Mouse (Mus musculus) gastrocnemius, adult 18-20 months (tissue): ENCODE measurements at regions not wholly inside any gene's neighbourhood (a gene's known extent, or its start where the extent isn't known, plus 50 kb on each side); places are given as distances from the start of the nearest gene placed in this dataset.
"Not testable (repeated sequence)": the region's sequence is repeated elsewhere in the genome, so short reads cannot be mapped to it uniquely, and the experiment has no call there.

ENCODE experiments used
- DNase-seq: peaks from one replicate; pipeline ENCODE4 v3.0.0; 2021; ENCODE audit warnings: low spot score

DNA sequence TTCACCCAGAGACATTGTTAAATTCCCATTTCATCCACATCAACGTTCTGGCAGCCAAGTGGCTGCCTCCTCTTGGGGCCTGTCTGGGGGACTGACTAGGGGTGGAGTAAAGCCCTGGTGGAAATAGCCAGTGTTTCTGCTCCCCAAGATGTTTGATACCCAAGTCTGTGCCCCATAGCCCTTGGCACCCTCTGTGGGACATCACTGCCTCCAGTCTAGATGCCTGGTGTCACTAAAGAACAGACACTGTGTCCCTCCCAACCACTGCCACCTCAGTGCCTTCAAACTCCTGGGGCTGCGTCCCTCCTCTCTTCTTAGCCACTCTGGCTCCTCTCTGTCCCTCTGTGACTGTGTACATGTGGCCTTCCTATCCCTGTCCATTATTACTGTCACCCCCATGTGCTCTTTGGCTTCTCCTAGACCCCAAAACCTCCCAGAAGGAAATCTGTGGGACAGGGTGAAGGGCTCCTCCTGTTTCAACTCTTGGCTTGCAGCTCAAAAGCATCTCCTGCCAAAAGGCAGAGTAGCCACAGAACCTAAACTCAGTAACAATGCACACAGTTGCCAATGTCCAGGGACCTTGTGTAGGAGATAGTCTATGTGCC is 224.8 kb upstream of the Irx4 start:
- no peak for DNase-seq

DNA sequence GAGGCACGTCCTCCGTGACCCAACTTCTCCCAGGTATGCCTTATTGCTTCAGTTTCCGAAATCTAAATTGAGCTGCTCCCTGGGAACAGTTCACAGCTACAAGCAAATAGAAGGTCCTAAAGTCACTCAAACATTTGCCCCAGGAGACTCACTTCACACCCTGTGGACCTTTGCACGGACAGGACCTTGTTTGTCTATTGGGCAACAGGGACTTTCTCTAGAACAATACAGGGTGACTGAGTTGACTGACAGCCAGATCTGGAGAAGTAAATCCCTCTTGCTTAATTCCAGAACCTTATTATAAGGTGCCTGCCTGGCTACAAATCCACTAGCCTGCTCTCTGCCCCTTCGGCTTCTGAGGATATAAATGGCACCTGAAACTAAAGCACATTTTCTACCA is 220.5 kb upstream of the Irx4 start:
- no peak for DNase-seq

DNA sequence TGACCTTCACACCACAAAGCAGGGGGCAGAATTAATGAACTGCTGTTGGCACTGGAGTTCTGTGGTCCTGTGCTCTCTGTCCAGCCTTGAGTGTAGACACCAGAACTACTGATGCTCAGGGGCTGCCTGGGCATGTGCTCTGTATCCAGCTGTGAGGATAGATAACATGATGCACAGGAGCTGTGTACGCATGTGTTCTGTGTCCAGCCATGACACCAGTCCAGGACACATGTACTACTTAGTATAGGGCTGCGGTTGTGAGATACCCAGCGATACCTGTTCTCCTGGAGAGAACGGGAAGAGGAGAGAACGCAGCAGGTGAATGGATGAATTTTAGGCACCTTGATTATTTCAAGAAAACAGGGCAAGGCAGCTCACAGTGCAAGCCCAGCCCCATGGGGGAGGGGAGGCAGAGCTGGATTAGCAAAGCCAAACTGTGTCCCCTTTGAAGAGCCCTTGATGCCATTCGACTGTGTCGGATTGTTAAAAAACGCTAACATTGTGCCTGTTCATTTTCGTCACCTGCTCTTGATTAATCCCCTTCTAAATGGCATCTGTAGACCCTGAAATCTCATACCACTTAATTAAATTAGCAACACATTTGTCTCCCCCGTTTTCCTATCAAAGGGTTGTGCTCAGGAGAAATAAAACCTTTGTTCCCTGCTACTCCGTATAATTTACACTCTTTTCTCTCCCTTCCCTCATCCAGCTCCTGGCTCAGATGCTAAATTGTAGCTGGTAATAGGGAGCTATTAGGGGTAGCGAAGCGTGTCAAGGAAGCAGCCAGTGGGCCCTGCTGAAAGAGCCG is 218.8 kb upstream of the Irx4 start:
- no peak for DNase-seq

DNA sequence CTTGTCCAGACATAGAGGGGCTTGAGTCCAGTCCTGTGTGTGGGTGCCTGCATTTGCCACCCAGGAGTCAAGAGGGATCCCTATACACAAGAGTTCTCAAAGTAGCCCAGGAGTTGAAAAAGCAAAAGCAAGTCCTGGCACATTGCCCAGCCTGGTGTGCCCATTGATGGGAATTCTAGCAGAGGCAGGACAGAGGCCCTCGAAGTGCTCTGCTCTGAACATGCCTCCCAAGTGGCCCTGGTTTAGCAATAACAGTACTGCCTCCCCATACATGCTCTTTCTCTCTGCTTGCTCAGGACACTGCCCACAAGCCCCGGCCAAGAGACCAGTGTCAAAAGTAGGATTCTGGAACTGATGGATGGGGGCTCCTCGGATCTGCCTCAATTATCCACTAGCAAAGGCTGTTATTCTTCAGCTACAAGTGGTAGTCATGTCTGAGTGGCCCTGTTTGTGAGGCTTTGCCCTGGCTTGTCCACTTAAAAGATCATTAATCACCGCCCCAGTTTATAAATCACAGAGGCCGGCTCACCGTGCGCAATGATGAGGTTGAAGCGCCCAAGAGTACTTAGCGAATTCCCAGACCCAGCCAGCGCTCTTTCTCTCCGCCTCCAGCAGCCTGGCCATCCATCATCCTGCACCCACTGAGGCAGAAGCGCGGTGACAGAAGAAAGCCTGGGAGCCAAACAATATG is 190.3 kb upstream of the Irx4 start:
- DNase-seq: no peak

DNA sequence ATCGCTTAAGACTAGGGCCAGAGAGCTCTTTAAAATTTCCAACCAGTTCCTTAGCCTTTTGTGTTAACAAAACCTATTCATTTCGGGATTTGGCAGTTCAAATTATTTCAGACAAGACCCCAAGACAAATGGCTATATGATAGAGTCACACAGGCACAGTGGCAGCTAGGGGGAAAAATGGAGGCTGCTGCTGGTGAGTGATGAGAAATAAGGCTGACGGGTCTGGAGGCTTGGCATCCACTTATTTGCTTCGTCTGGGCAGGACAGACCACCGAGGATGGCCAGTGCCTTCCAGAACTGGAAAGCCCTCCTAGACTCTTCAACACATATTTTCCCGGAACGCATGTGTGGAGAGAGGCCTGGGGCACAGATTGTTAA is 189.8 kb upstream of the Irx4 start:
- no peak for DNase-seq

DNA sequence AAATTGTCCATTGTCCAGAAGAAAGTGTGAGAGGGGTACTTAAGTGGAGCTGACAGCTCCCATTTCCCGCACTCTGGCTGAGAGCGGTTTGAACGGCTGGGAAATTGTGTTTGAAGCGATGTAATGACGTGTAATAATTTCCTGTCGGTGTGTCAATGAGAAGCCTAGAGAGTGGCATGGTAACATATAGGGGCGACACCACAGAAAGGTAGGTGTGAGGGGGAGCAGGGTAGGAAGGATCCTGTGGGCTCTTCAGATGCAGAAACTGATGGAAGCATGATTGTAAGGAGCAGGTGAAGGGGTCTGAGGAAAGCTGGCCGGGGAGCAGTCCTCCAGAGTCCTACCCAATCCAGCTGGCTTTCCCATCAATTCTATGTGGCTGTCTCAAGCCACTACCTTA is 189.2 kb upstream of the Irx4 start:
- DNase-seq: no peak

DNA sequence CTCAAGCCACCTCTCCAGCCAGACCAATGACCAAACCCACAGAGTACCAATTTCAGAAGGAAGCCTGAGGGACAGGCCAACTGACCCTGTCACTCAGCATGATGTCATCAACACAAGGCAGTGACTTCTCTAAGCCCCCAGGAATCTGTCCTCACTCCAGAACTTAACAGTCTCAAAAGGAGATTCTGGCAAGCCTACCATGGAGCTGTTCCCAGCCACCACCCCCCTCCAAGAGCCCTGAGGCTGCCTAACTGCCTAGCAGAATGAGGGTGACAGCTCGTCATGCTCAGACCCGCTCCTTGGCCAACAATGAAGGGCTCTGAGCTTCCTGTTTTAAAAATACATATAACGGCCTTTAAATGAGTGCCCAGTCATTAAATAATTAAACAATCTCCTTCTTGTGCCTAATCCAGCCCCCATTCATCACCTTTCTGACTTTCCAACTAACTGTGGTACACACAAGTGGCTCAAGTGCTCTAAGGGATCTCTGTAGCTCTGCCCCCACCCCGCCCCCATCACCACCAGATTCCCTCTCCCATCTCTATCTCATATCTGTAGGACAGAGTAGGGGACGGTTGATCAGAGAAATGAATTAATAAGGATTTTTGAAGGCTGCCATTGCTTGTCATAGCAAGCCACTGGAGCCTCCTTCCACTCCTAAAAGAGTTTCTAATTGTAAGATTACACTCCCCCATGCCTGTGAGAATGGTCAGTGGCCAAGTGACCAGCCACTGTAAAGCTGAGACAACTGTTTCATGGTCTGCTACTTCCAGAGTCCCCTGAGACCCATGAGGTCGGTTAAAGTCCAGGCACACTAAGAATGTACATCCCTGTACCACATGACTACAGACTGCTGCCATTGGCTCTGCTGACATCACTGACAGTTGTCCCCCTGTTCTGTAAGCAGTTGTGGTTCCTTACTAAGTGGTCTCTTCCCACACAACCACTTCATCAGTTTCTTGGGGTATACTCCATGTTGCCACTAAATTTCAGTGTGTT is 188.1 kb upstream of the Irx4 start:
- DNase-seq: no peak

DNA sequence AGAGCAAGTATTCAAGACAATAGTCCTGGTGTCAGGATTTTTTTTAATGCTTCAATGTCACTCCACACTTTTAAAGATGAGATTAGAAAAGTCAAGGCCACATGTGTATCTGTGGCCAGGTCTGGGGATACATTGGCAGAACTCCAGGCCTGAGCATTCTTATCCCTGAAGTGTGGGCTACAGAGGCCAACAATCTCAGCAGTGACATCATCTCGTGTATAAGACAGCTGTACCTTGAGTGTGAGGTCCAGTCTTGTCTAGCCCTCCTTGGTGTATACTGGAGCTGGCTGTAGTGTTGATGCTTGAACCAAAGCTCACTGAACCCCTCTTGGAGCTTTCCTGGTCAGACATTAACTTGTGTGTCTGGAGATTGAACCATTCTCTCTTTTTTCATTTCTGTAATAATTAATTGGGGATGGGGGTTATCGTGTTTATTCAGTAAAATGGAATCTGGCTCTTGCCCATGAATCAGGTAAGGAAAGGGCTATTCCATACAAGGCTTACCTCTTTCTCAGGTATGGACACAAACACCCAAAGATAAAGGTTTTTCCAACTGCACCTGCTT is 182.3 kb upstream of the Irx4 start:
- no peak for DNase-seq

DNA sequence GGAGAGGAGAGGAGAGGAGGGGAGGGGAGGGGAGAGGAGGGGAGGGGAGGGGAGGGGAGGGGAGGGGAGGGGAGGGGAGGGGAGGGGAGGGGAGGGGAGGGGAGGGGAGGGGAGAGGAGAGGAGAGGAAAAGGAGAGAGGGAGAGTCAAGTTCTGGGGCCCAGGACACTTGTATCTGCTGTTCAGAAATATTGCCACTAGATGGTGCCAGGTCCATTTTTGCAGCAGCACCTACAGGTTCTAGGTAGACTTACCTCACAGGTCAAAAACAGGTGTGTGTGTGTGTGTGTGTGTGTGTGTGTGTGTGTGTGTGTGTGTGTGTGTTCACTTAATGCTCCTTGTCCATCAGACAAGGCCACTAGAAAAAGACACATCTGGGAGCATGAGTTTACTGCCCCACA is 172.5 kb upstream of the Irx4 start:
- not testable (repeated sequence) for DNase-seq

DNA sequence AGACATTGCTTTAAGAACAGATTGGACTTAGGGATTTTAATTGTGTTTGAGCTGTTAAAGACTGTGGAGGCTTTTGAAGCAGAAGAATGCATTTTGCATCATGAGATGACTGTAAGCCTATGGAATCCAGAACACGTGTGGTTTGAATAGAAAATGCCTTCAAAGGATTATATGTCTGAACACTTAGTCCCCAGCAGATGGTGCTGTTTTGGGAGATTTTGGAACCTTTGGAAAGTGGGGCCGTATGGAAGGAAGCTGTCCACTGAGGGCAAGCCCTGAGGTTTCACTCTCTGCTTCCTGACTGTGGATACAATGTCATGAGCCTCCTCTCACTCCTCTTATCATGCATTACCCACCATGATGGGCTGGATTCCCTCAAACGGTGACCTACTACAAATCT is 168.4 kb upstream of the Irx4 start:
- no peak for DNase-seq

DNA sequence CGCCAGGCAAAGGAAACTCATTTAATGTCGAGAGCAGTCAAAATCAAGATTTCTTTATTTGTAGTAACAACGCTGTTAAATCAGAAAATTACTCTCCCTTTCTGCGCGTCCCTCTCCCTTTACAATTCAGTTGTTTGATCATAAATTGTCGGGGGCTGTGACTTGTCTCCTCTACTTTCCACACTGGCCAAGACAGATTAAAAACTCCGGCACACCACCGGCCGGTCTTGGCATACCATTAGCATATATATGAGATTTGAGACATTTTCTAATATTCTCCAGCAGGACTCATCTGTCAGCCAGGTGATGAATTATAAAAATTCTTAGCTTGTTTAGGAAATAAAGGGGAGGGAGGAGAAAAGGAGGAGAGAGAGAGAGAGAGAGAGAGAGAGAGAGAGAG is 162.8 kb upstream of the Irx4 start:
- DNase-seq: no peak

DNA sequence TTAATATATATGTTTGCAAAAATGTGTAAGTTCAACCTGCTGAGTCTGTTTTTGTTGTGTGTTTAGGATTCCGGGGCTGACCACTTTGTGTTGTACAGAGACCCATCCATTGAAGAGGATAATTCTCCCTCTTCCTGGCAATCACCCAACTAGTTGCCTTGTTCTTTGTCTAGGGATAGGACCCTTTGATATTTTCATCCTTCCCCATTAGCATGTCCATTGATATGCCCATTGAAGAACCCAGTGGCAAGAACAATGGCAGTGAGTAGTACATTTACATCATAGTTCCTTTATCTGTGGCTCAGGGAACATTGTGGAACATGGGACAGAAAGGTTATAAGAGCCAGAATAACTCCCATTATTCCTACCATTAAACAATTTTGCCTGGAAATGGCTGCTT is 160.9 kb upstream of the Irx4 start:
- no peak for DNase-seq

DNA sequence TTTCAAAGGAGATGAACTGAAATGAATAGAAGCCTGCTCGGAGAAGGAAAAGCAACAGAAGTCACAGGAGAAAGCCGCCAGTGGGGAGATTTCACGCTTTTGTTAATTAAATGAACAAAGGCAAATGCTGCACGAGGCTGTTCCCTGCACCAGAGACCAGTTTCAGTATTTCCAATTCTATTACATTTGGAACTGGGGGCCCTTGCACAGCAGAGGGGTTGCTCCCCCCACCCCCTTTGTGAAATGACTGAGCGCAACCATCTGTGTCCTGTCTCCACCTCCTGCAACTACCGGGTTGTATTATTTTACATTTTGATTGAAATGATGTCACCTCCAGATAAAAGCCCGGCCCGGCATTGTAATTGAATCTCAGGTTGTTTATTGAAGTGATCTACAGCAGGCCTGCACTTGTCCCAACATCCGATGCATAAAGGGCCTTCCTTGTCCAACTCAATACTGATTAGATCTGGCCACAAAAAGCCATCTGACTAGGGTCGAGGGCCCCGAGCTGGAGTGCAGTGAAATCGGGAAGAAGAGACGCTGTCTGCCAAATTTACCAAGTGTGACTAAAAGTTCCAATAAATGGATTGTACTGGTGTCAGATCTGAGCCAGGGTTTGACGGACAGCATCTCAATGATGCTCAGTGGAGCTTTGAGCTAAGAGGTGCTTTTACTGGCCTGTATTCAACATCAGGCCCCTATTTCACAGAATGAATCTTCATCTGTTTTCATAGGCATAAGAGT is 152.9 kb upstream of the Irx4 start:
- DNase-seq: no peak

DNA sequence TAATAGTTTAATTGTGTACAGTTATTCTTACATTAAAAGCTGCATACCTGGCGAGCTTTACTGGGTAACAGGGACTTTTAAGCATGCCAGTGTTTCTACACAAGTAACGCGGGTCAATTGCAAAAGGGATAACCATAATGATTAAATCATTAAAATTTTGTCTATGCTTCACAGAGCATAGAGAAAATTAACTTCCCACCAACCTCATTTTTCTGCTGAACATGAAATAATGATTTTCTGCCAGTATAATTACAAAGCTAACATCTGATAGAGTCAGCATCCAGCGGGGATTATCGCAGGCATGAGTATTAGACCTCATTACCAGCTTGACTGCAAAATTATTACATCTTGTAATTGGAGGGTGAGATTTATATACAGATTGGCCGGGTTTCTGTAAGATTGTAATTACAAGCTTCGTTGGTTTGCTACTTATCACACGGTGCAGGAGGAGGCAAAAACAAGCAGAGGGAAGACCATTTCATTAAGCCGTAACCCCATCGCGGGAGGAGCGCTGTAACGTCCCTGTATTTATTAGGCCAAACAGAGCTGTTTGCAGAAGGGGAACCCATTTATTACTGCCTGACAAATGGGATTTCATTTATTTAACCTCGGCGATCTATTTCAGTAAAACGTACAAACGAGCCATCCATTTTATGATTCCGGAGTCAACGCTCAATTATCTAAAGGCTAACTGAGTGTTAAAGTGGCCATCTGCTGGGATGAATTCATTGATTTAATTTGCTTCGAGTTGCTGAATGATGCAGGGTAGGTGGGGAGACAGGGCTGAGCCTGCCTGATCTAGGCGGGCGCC is 143.3 kb upstream of the Irx4 start:
- DNase-seq: no peak

DNA sequence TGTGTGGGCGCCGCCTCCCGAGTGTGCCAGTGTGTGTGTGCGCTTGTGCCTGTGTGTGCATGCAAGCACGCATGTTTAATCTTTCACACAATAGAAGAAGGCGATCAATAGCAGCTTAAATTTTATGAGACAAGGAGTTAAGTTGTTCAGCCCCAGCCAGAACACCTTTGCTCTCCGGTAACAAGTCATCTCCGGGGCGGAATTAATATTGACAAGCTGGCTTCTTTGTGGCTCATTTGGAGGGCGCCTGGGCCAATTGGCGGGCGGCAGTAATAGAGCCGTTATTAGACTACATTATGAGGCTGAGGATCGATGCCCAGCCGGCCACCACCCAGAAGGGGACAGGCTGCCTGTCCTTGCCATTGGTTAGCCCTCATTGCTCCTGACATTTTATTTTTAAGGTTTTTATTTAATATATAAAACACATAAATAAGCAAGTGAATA is 142.6 kb upstream of the Irx4 start:
- DNase-seq: no peak

DNA sequence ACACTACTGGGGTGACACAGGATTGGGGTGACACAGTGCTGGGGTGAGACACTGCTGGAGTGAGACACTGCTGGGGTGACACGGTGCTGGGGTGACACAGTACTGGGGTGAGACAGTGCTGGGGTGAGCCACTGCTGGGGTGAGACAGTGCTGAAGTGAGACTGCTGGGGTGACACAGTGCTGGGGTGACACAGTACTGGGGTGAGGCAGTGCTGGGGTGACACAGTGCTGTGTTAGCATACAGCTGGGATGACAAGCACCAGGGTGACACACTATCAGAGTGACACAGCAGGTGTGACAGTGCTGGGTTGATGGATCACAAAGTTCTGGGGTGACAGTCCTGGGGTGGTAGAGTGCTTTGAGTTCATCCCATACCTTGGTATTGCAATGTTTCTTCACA is 137.3 kb upstream of the Irx4 start:
- DNase-seq: no peak

DNA sequence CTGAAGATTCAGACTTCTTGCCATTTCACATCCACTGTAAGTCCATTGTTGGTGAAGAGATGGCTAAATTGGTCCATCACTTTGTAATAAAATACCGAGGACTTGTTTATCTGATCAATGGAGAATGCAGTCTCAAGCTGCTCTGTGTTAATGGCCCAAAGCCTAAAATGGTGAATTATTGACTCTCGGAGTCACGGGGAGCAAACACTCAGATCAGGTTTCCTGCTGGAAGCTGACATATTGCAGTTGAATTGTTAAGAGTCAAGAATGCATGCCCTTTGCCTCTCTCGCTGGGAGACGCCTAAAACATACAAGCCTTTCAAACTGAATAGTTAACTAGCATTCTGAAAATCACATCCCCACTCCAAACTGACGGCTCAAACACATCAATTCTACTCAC is 129.0 kb upstream of the Irx4 start:
- DNase-seq: no peak

DNA sequence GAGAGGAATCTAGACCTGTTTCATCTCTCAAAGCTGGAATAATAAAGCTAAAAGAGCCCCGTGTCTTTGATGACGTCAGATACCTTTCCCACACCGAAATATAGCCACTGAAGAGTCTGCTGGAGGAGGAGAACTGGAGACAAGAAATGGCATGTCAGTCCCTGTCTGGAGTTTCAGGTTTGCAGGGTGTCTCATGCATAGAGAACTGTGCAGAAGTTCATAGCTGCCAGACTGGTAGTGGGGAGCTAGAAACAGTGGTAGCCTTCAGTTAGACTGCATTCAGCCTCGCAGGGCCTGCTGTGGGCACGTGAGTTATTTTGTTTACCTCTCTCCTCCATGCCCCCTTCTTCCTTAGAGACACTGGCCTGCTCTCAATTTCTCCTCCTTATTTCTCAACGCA is 127.5 kb upstream of the Irx4 start:
- no peak for DNase-seq

DNA sequence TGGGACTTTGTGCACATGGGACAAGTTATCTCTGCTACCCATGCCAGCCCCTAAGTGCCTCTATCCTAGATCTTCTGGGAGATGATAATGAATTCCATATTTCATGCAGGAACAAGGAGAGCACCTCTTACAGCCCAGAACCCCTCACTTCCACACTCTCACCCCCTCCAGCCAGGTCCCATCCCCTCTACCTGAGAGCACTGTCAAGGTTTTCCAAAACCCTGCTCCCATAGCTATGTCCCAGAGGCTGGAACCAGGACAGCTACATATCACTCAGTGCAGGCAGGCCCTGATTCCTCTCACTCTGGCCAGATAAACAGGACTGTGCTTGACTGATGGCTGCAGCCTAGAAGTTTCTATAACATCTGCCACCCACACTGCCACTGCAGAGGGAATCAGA is 125.3 kb upstream of the Irx4 start:
- DNase-seq: no peak

DNA sequence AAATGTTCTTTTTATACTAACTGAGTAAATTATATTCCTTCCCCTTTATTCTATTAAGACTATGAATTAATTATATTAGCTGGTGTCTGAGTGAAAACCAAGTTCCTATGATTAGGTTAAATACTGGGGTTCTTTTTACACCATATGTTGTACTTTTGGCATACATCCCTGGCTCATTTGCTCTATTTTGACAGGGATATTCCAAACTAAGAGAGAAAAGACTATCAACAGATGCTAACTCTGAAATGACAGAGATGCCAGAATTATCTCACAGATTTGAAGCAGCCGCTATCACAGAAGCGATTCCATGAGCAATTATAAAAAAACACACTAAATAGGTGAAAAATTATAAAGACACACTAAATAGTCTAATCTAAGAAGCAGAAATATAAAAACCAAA is 119.0 kb upstream of the Irx4 start:
- DNase-seq: no peak
